Mouse (Mus musculus): ENCODE results near the gene Ints4.

Gene Ints4

GRCm38 (mm10) chr7:97535531-97535930 lies 54.8 kb downstream of the Ints4 start:
- DNase-seq (ENCODE audit: inconsistent age in 2 of 2, low spot score in 1 of 2) = no peak

DNA sequence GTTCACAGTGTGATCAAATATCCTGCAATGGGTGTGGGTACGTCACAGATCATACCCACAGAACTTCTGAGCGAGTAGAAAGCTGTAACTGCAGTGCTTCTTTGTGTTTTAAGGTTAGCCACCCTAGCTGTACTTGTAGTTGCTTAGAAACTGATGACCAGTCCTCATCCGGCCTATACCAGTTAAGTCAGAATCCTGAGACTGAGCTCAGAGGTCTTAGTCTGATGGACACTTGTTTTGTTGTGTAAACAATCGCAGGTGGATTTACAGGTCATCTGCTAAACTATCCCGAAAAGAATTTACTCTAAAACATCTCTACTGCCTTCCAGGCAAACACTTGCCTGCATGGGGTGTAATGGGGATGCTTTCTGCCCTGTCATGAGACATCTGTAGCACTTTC lies 55.8 kb downstream of the Ints4 start:
- no peak for DNase-seq (ENCODE audit: inconsistent age in 2 of 2, low spot score in 1 of 2)

DNA sequence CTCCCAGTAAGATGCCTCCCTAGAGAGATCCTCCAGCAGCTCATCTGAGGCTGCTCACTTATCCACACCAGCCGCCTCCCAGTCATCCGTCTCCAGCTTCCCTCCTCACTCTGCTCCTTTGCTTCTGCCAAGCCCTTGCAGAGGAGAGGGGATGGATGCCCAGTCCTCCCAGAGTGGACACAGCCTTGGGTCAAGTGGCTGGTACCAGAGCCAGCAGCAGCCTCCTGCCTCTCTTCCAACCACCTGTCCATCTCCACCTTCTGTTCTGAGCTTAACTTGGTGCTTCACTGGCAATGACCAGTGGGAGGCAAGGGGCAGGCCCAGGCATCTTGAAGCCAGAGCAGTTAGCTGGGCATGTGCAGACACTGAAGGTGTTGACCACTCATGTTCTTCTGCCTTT lies 65.7 kb downstream of the Ints4 start:
- DNase-seq (ENCODE audit: inconsistent age in 2 of 2, low spot score in 1 of 2) = no peak

GRCm38 (mm10) chr7:97549301-97549700 lies 68.5 kb downstream of the Ints4 start:
- DNase-seq (ENCODE audit: inconsistent age in 2 of 2, low spot score in 1 of 2) = no peak

- DNase-seq (ENCODE audit: inconsistent age in 2 of 2, low spot score in 1 of 2) = no peak
Measured at GRCm38 (mm10) chr7:97550673-97551072, 69.9 kb downstream of the Ints4 start.

DNA sequence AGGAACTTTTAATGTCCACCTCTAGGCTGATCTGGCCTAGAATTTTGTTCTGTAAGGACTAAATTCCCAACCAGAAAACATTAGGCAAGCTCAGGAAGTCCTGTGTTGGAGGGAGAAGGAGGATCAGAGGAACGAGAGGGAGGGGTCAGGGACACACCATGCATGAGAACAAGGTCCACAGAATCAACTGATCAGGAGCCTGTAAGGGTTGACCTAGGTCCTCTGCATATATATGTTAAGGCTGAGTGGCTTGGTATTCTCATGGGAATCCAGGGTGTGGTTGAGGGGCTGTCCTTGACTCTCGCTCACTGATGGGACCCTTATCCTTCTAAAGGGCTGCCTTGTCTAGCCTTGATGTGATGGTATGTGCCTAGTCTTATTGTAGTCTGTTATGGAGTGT lies 82.8 kb downstream of the Ints4 start:
- DNase-seq (ENCODE audit: inconsistent age in 2 of 2, low spot score in 1 of 2) = no peak

GRCm38 (mm10) chr7:97569372-97569771 lies 88.6 kb downstream of the Ints4 start:
- no peak for DNase-seq (ENCODE audit: inconsistent age in 2 of 2, low spot score in 1 of 2)

- DNase-seq (ENCODE audit: inconsistent age in 2 of 2, low spot score in 1 of 2) = no peak
Measured at GRCm38 (mm10) chr7:97570389-97570788, 89.6 kb downstream of the Ints4 start.

DNA sequence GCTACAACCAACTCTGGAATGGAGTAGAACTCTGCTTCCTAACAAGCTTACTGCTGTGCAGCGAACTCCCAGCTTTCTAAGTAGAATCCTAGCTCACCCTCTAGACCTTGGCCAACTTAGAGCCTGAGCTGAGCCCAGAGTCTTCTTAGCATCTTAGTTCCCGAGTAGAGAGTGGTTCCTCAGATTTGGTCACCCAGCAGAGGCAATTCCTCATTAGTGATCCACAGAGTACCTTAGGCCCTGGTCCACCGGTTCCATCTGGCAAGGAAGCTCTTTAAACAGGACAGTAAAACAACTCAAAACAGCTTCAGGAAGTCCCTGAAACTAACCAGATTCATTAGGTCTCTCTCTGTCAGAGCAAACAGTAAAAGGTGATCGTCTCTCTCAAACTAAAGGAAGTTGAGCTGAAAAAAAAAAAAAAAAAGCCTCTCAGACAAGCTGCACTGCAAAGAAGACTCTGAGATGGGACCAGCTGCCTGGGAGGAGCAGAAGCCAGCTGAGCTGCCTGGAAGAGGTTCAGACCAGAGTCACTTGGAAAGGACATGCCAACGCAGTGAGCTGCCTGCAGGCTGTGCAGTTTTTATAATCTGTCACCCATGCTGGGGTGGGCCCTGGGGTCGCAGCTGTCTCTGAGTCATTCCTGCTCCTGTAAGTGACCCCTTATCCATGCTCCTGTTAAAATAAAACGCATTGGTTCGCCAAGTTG lies 97.8 kb downstream of the Ints4 start:
- DNase-seq (ENCODE audit: inconsistent age in 2 of 2, low spot score in 1 of 2) = peak; percentile 53 to 78

DNA sequence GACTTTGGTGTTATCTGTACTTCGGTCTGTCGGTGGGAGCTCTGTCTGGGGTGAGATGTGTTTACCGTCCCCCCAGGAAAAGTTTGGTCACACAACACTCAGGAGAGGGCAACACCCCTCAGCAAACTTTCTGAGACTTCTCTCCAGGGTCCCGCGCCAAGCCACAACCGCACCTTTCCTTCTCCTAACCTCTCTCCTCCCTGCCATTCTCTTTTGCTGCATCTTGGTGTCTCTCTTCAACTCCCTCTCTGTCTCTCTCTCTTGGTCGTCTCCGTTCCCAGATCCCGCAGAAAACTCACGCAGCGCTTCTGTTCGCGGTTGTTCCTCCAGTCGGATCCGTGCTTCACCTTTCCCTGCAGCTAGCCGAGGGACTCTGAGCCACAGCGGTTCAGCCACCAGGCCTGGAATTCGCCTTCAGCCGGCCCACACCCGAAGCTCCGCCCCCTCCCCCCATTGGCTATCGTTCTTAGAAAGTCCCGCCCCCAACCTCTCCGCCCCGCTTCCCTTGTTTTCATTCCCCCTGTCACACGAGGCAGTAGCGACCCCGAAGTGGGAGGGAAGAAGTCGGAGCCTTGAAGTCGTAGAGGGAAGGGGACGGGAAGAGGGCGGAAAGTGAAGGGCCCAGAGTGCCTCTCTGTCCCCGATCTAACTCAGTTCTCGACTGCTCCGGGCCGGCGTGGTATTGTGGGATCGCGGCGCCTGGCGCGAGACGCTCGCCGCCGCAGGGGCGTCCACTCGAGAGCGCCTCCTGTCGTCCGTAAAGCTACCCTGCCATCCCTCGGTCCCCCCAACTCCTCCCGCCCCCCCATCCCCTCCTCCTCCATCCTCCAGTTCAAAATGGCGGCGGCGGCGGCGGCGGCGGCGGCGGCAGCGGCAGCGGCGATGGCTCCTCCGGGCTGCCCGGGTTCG lies 98.6 kb downstream of the Ints4 start, which contains the start of the genes Aamdc and Rsf1:
Gene Aamdc (minus strand): TSS at position 431 of the 909 bp plus-strand sequence.
Gene Rsf1 (plus strand): TSS at position 823 of the 909 bp plus-strand sequence.
- peak; percentile 96 to 99 for DNase-seq (ENCODE audit: inconsistent age in 2 of 2, low spot score in 1 of 2)

DNA sequence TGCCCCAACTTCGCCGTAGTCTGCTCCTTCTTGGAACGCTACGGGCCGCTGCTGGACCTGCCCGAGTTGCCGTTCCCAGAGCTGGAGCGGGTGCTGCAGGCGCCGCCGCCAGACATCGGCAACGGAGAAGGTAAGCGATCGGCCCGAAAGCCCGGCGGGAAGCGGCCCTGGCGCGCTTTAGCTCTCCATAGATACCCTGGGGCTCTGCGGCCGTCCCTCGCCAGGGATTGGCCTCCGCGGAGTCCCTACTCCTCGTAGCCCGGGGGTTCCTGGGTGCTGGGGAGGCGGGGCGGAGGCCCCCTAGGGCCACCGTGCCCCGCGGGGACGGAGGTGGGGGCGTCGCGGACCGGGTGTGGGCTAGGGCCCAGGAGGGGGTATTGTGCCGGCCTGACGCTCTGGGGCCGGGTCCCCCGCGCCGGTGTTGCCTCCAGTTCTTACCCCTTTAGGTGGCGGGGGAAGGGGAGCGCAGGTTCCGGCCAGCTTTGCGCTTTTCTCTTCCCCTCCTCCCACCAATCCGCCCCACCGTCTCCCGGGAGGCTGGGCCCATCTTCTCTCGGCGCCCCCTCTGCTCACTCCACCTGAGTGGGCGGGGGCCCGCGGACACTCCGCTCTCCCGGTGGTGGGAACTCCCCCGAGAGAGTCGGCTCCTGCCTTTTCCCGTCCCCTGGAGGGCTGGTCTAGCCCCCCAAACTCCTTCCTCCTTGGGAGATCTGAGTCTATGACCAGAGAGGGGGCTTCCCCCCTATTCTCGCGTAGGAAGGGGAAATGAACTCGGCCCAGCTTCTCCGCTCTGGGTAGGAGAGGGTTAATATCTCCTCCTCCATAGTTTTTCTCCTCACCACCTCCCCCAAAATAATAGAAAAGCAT lies 99.5 kb downstream of the Ints4 start:
- DNase-seq (ENCODE audit: inconsistent age in 2 of 2, low spot score in 1 of 2) = peak; percentile 70 to 88

- peak; percentile 90 to 96 for DNase-seq (ENCODE audit: inconsistent age in 2 of 2, low spot score in 1 of 2)
Measured at GRCm38 (mm10) chr7:97580843-97581214, 100.1 kb downstream of the Ints4 start.

- DNase-seq (ENCODE audit: inconsistent age in 2 of 2, low spot score in 1 of 2) = no peak
Measured at GRCm38 (mm10) chr7:97588506-97588905, 107.8 kb downstream of the Ints4 start.

DNA sequence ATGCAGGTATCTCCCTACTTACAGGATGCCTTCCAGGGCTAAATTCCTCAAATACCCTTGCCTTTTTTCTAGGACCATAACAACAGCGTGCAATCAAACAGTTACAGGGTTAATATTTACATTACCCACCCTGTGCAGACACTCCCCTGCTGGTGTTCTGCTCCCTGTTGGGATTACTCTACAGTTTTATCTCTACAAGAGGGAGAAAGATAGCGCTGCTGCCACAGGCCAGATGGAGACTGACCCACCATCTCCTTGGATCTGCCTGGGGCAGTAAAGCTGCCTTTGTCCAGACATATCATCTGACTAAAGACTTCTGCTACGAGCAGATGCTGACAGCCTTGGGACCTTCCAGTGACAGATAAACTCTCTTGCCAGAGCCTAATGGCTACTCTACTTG lies 109.7 kb downstream of the Ints4 start:
- no peak for DNase-seq (ENCODE audit: inconsistent age in 2 of 2, low spot score in 1 of 2)
